Mouse (Mus musculus) fat pad, adult 2 months (tissue): ENCODE data around the gene Atp13a3.

Experiments
- DNase-seq: peaks from one replicate; pipeline ENCODE4 v3.0.0-alpha.2; 2011; ENCODE audit warnings: low read depth, low spot score; ENCODE audit errors: extremely low read depth

The Atp13a3 gene

DNA sequence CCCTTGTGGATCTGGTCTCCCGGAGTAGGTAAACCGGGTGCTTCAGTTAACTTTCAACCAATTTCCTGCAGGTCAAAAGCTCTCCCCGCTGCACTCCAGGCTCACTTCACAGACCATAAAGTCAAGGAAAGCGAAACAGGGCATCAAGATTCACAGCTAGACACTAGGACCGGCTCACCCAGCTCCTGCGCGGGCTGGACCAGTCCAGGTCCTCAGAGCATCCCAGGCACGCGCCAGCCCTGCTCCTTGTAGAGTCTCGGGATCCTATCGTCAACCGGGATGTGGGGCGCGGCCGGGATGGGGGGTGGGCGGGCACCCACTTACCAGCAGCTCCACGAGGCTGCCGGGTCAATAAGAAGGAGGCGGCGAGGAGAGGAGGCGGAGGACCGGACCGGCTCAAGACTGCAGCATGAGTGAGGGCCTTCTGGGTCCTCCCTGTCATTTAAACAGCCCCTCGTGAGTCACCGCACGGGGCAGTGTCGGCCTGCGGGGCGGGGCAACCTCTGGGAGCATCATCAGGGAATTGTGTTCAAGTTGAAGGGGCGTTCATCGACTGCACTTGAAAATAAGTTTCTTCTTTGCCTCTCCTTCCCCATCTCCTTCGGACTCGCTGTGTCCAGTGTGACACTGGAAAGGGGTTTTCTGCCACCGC, 122.8 kb downstream of the Atp13a3 start, which contains the start of gene Lrrc15:
TSS of gene Lrrc15 (minus strand) at position 413 of the 652 bp plus-strand sequence.
- no peak for DNase-seq

DNA sequence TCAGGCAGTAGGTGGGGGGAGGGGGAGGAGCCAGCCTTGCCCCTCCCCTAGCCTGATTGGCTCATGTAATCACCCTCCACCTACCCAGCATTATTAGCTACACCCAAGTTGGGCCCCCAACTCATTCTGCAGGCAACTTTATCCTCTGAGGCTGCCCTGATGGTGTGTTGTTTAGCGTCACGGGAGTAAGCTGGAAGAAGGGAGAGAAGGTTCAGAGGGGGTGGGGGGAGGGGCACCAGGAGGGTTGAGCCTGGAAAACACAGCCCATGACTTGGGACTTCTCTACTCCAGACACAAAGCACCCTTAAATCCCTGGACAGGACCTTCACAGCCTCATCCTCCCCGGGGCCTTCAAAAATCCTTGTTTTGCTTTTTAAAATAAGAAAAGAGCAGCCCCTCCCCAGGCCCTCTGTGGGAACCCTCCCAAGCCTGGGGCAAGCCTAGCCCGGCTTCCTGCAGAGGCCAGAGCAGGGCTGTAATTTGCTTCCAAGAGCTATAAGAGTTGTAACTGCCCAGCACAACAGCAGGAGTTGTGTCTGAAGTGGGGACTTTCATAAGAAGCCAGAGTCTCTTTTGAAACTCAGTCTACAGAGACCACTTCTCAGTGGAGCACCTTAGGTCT, 125.0 kb downstream of the Atp13a3 start:
- DNase-seq, result no peak

DNA sequence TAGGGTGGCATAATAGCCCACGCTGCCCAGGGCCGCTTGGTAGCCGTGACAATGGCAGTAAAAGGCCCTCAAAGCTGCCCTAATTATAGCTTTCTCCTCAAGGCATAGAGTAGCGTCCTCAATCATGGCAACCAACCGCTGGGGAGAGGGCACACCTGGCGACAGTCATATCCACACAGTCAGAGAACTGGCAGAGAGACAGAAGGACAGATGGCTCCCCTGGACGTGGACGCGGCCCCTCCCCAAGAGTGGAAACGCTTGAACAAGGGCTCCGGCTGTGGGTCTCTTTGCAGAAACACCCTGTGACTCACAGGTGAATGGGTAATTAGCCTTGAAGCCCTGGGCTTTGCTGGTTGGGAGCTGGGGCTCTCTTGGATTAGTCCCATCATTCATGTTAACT, 127.4 kb downstream of the Atp13a3 start:
- no peak for DNase-seq

DNA sequence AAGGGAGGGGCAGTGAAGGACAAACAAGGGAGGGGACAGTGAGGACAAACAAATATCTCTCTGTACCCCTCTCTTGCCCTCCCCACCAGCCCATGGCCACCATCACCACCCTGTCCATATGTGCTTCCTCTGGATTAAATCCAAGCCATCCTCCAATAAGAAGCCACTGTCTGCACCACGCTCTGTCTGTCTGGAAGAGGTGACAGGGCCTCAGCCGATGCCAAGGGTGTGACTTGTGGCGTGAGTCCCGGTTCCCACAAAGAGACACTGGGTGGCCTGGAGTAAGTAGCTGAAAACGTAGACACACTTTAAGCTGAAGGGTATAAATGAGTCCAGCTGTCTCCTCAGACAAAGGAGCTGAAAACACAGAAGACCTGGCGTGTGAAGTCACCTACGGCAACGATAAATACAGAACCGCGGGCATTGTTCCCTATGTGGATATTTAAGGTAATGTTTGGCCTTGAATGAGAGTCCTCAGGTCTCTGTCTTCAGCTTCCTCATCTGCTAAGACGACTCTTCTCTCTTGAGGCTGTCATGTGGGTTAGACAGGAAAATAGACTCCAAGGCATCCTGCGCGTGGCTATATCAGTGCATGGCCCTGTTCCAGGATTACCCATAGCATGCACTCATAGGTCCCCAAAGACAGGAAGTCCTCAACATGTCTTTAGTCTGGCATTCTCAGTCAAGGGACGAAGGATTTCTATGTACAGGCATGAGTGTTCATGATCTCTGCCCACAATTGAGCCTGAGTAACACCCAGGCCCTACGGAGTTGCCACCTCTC, 130.0 kb downstream of the Atp13a3 start:
- DNase-seq, result no peak

DNA sequence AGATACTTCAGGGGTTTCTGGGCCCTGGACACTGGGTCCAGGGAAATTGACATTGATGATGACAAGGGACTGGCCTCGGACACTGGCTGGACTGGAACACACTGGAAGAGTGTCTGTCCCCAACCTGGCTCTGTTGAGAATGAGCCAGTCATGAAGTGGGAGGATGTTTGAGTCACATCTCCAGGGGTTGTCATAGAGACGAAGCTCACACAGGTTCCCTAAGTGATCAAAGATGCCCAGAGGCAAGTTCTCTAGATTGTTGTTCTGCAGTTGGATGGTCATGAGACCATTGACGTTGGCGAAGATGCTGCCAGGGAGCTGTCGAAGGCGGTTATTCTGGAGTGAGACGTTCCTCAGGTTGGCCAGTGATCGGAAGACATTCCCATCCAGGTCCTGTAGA, 132.7 kb downstream of the Atp13a3 start:
- no peak for DNase-seq

DNA sequence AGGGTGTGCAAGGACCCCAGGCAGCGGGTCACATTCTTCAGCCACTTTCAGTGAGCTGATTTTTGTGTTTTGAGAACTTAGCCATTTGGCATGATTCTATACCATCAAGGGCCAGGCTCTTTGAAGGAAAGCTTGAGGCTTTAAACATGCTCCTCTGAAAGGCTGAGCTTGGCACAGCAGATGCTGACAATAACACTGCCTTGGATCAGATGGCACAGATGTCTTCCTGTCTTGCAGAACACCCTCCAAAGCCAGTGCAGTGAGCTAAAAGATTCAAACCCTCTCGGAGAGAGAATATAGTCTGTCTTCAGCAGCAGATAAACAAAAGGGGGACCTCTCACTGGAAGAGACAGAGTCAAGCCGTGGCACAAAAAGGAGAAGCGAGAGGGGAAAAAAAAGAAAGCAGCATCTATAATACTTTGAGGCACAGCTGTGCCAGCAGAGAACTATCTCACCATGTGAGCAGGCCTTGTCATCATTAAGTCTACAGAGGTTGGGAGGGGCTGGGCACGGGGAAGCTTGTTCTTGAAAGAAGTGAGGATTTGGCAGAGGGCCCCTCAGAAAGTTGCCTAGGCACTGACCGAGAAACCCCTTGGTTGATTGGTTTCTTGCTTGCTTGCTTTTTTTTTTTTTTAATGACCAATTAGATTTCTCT, 133.7 kb downstream of the Atp13a3 start:
- DNase-seq, result no peak

DNA sequence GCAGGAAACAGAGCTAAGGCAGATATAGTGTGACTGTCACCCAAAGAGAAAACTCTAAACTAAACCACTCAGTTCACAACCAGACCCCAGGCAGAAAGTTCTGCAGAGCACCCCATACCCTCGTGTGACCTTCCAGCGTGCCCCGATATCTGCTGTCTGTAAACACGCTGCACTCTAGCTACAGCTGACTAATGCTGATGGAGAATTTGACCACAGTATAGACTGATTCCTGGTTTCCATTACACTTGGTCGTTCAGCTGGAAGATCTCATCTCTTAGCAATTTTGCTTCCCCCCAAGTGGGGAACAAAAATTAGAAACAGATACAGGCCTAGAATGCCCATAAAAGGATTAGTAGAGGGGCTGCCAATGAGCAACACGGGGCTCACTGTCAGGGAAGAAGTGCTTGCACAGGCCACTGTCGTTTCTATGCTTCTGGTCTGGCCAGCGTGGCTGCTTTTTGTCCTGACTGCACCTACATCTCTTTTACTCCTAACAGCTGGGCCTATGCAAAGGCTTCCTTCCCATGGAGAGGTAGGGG, 134.5 kb downstream of the Atp13a3 start:
- no peak for DNase-seq

DNA sequence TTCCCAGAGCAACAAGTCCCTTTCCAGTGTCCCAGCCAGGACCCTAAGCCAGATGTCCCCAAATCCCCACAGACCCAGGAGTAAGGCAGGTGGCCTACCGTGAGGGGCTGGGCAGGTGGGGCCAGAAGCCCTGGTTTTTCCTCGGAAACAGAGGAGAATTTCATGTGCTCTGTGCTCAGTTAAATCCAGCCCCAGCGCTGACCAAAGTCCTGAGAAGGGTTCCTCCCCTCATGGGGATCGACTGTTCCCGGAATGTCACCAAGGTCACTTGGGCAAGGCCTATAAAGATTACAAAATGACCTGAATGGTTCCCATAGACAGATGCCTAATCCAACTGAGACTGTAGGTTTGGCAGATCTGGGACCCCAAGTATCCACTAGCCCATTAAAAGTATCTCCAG, 138.4 kb downstream of the Atp13a3 start, which contains the start of gene Cpn2:
TSS of gene Cpn2 (minus strand) at position 141 of the 400 bp plus-strand sequence.
- no peak for DNase-seq

DNA sequence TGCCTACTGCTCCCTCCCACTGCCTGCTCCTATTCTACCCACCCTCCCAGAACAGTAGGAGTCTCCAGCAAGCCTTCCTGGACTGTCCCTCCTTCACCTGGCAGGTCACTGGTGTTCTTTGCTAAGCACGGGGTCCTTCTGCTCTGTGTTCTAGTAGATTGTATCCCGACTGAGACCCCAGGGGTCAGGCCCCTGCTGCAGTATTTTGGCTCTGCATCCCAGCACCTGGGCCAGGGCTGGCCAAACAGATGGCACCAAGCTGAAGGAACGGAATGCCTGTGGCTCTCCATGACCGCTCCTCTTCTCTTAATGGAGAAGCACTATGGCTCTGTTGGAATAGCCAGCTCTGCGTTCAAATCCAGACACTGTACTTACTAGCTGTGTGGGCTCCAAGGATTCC, 139.2 kb downstream of the Atp13a3 start:
- DNase-seq, result no peak

DNA sequence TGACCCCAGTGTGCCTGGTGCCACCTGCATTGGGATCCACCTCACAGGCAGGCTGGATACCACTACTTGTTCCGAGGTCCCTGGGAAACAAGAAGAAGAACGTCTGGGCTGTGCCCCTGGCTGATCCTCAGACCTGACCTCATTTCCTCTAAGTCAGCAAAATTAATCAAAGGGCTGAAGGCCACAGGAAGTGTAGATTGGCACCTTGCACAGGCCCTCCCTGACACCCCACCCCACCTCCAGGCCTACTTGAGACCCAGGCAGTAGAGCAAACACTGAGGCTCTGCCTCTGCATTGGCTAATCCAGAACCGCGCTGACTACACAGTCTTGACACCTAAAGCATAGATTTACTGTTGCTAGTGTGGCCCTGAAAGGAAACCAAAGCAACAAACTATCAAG, 140.2 kb downstream of the Atp13a3 start:
- no peak for DNase-seq

DNA sequence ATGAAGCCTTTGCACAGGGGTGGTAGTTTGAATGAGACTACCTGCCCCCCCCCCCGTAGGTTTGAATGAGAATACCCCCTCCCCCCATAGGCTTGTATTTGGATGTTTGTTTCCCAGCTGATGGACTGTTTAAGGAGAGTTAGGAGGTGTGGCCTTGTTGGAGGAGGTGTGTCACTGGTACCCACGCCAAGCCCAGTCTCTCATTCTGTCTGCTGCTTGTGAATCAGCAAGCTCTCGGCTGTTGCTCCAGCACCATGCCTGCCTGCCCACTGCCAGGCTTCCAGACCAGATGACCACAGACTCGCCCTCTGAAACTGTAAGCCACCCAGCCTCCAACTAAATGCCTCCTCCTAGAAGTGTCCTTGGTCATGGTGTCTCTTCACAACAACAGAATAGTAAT, 142.6 kb downstream of the Atp13a3 start:
- DNase-seq, result no peak

DNA sequence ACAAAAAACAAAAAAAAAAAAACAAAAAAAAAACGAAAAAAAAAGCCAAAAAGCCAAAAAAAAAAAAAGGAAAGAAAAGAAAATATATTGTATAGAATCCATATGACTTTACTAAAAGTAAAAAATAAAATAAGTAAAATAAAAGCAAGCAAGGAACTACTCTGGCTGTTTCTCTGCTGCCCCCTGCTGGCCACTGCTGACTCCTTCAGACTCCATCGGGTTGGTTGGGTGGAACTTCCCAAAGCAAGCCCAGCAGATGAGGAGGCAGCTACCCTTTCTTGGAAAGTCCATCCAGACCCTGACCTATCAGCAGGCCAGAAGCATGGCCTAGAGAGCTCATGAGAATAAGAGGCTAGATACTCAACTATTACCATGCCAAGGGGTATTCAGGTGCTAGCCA, 143.1 kb downstream of the Atp13a3 start:
- DNase-seq, result no peak
